Mouse (Mus musculus) C2C12 (cell line): Measurements from ENCODE around the gene Tet2.

ENCODE experiments used
- CEBPB ChIP-seq: IDR thresholded peaks from one replicate; pipeline ENCODE4 v1.6.1; 2011; ENCODE audit warnings: low read depth, mild to moderate bottlenecking, control low read depth, moderate library complexity
- CTCF ChIP-seq: IDR thresholded peaks from one replicate; pipeline ENCODE4 v1.5.1; 2011; ENCODE audit not compliant: control insufficient read depth, insufficient read depth, insufficient read length
- MAX ChIP-seq: IDR thresholded peaks from one replicate; pipeline ENCODE4 v1.6.1; 2011; ENCODE audit warnings: mild to moderate bottlenecking, control low read depth
- USF1 ChIP-seq: IDR thresholded peaks from one replicate; pipeline ENCODE4 v1.6.1; 2011; ENCODE audit warnings: low read depth, mild to moderate bottlenecking, control low read depth, moderate library complexity

- TF ChIP-seq CEBPB = no peak
- no peak for TF ChIP-seq CTCF
- TF ChIP-seq MAX = no peak
- no peak for TF ChIP-seq USF1
Measured at GRCm38 (mm10) chr3:133459174-133459573, 85.8 kb downstream of the Tet2 start.
